Mouse (Mus musculus) stomach, postnatal 0 days (tissue): Measurements from ENCODE around the gene A630001G21Rik. TPM values are rescaled to one million over a fixed set of nuclear protein-coding genes. Genes with fewer than 3 reads are reported as not detected.

ENCODE experiments used
- ATAC-seq: fragments of 200-750 bp; cut with Nextera tagmentation; 2 replicates; pipeline ENCODE4 v1.8.0; 2017; ENCODE audit not compliant: low FRiP score, low TSS enrichment
- DNase-seq: peaks from one replicate; pipeline ENCODE4 v3.0.0-alpha.2; 2016; ENCODE audit warnings: low spot score
- H3K27ac ChIP-seq: fragments of 300-500 bp; sonication (generic); replicated peaks from 2 replicates; pipeline ENCODE4 v1.5.1; 2014; ENCODE audit warnings: mild to moderate bottlenecking, control low read depth
- H3K27me3 ChIP-seq: fragments of 300-500 bp; sonication (generic); 2 replicates; pipeline ENCODE4 v1.6.1; 2014; ENCODE audit warnings: low read length; ENCODE audit not compliant: control insufficient read depth, insufficient read depth
- H3K36me3 ChIP-seq: fragments of 300-500 bp; sonication (generic); 2 replicates; pipeline ENCODE4 v1.6.1; 2014; ENCODE audit warnings: low read length, mixed read lengths; ENCODE audit not compliant: control insufficient read depth, insufficient read depth
- H3K4me1 ChIP-seq: fragments of 300-500 bp; sonication (generic); replicated peaks from 2 replicates; pipeline ENCODE4 v1.6.1; 2014; ENCODE audit warnings: antibody characterized with exemption; ENCODE audit not compliant: control insufficient read depth, insufficient read depth
- H3K4me2 ChIP-seq: fragments of 300-500 bp; sonication (generic); replicated peaks from 2 replicates; pipeline ENCODE4 v1.6.1; 2014; ENCODE audit warnings: low read depth, mild to moderate bottlenecking, control low read depth, moderate library complexity
- H3K4me3 ChIP-seq: fragments of 300-500 bp; sonication (generic); 2 replicates; pipeline ENCODE4 v1.5.1; 2014; ENCODE audit warnings: low read depth, low read length, control low read depth
- H3K9ac ChIP-seq: fragments of 300-500 bp; sonication (generic); 2 replicates; pipeline ENCODE4 v1.6.1; 2014; ENCODE audit warnings: mild to moderate bottlenecking, low read length, control low read depth, mixed read lengths
- H3K9me3 ChIP-seq: fragments of 300-500 bp; sonication (generic); 2 replicates; pipeline ENCODE4 v1.6.1; 2016; ENCODE audit warnings: low read length; ENCODE audit not compliant: control insufficient read depth
- CTCF ChIP-seq: IDR thresholded peaks from 2 replicates; pipeline ENCODE4 v1.5.1; 2016; ENCODE audit warnings: antibody characterized with exemption, low read depth, mild to moderate bottlenecking, moderate library complexity
- EP300 ChIP-seq: optimal IDR thresholded peaks from 2 replicates; pipeline ENCODE3; 2016; ENCODE audit warnings: antibody characterized with exemption
- WGBS: fragments of 180-500 bp; shearing (Covaris S2); extraction: QIAGEN DNeasy Blood & Tissue Kit; methylation state at CpG from one replicate; pipeline ENCODE4 v1.1.7; 2014; 5-methylcytosine and 5-hydroxymethylcytosine counted together
- polyA plus RNA-seq: library from polyadenylated mRNA; unstranded; fragments of >200 nt; fragmentation: Nextera tagmentation; extraction: Ambion mirVana; gene quantifications from 2 replicates; pipeline ENCODE4 v1.2.1, GENCODE M21; 2015

Gene A630001G21Rik
- polyA plus RNA-seq, 1 experiment from 2014 or later, result 0.72 TPM

GRCm38 (mm10) chr1:85720220-85720893 is 58.1 kb downstream of the A630001G21Rik start:
- no peak for ATAC-seq
- H3K4me3 ChIP-seq, result no peak overlapping the region
- H3K27me3 ChIP-seq, result no peaks in the 10 kb centered on the region
- no peaks in the 10 kb centered on the region for H3K9me3 ChIP-seq
- no peak for TF ChIP-seq CTCF
- TF ChIP-seq EP300, result no peak
- WGBS, result 64% methylated on average over 10 of the region's 10 CpGs
- no peaks in the 10 kb centered on the region for H3K4me1 ChIP-seq
- no peak overlapping the region for H3K9ac ChIP-seq
- no peak for DNase-seq
- no peak overlapping the region for H3K27ac ChIP-seq
- H3K36me3 ChIP-seq, result no peaks in the 10 kb centered on the region
- no peak overlapping the region for H3K4me2 ChIP-seq

- Histone ChIP-seq H3K36me3 (no peaks in the 10 kb centered on the region), H3K27me3 (no peaks in the 10 kb centered on the region), H3K27ac (no peak overlapping the region), H3K4me1 (no peaks in the 10 kb centered on the region), H3K4me2 (no peak overlapping the region), H3K4me3 (no peak overlapping the region), H3K9ac (no peak overlapping the region), H3K9me3 (no peaks in the 10 kb centered on the region)
- no peak for DNase-seq
- 54% methylated on average over 4 of the region's 4 CpGs for WGBS
- no peak for ATAC-seq
- no peak for TF ChIP-seq EP300
- no peak for TF ChIP-seq CTCF
Measured at GRCm38 (mm10) chr1:85719049-85719448, 59.4 kb downstream of the A630001G21Rik start.

- Histone ChIP-seq H3K9ac (no peak overlapping the region), H3K27me3 (no peaks in the 10 kb centered on the region), H3K4me1 (no peaks in the 10 kb centered on the region), H3K27ac (no peak overlapping the region), H3K4me3 (no peak overlapping the region), H3K9me3 (no peaks in the 10 kb centered on the region), H3K36me3 (no peaks in the 10 kb centered on the region), H3K4me2 (no peak overlapping the region)
- TF ChIP-seq CTCF, result no peak
- no peak for TF ChIP-seq EP300
- DNase-seq, result no peak
- WGBS, result 70% methylated on average over 7 of the region's 7 CpGs
- ATAC-seq, result no peak
Measured at GRCm38 (mm10) chr1:85716447-85717027, 61.9 kb downstream of the A630001G21Rik start.

- Histone ChIP-seq H3K9me3 (no peaks in the 10 kb centered on the region), H3K27ac (no peak overlapping the region), H3K9ac (no peak overlapping the region), H3K4me2 (no peak overlapping the region), H3K4me1 (no peaks in the 10 kb centered on the region), H3K36me3 (no peaks in the 10 kb centered on the region), H3K27me3 (no peaks in the 10 kb centered on the region), H3K4me3 (no peak overlapping the region)
- no peak for DNase-seq
- no peak for TF ChIP-seq EP300
- ATAC-seq, result no peak
Measured at GRCm38 (mm10) chr1:85714501-85714900, 63.9 kb downstream of the A630001G21Rik start.

- TF ChIP-seq CTCF, result no peak
- no peak for TF ChIP-seq EP300
- Histone ChIP-seq H3K27me3 (no peaks in the 10 kb centered on the region), H3K9me3 (no peaks in the 10 kb centered on the region), H3K4me1 (no peaks in the 10 kb centered on the region), H3K4me2 (no peak overlapping the region), H3K9ac (no peak overlapping the region), H3K4me3 (no peak overlapping the region), H3K27ac (no peak overlapping the region), H3K36me3 (no peaks in the 10 kb centered on the region)
- DNase-seq (no peak), ATAC-seq (no peak)
- 90% methylated on average over 2 of the region's 2 CpGs for WGBS
Measured at GRCm38 (mm10) chr1:85706754-85707153, 71.7 kb downstream of the A630001G21Rik start.

GRCm38 (mm10) chr1:85705552-85705951 is 72.9 kb downstream of the A630001G21Rik start:
- 96% methylated on average over 1 of the region's 1 CpGs for WGBS
- Histone ChIP-seq H3K9ac (no peak overlapping the region), H3K9me3 (no peaks in the 10 kb centered on the region), H3K4me2 (no peak overlapping the region), H3K27ac (no peak overlapping the region), H3K36me3 (no peaks in the 10 kb centered on the region), H3K4me1 (no peaks in the 10 kb centered on the region), H3K27me3 (no peaks in the 10 kb centered on the region), H3K4me3 (no peak overlapping the region)
- TF ChIP-seq CTCF (no peak), EP300 (no peak)
- ATAC-seq (no peak), DNase-seq (no peak)
